Mouse (Mus musculus): ENCODE measurements around the gene Cpne5.
"Not testable (repeated sequence)": the region's sequence is repeated elsewhere in the genome, so short reads cannot be mapped to it uniquely, and the experiment has no call there.

Gene Cpne5

DNA sequence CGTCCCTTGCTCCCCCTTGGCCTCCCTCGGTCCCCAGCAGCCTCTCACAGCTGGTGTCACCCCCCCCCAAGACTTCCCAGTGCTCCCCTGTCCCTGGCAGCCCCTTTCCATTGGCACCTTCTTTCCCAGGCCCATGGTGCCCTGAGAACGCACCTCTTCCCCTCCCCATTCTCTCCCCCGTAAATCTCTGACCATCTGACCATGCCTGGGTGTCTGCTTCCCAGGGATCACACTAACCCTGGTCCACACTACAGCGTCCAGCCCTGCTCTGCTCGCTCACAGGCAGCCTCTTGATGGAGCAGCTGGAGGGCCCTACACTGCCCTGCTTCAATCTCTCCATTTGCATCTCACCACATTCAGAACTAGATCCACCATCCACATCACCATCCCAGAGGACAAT lies 18.5 kb upstream of the Cpne5 start:
- DNase-seq, result no peak

GRCm38 (mm10) chr17:29254784-29255183 lies 16.8 kb upstream of the Cpne5 start:
- DNase-seq, result not testable (repeated sequence)

DNA sequence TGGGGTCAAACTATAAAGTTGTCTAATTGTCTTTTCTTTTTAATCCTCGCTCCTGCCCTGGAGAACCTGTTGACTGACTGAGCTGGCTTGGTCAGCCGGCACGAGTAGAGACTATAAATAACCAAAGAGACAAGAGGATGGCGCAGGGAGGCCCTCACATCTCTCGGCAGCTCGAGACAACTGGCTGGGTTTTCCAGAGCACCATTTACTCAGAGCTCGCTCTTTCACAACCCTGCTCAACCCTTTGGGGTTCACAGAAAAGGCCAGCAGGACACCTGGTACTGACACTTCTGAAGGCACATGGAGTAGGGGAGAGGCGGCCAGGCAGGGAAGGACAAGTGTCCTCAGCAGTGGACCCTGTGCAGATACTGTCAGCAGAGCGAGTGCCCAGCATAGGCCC lies 15.7 kb upstream of the Cpne5 start:
- no peak for DNase-seq

GRCm38 (mm10) chr17:29253236-29253635 lies 15.3 kb upstream of the Cpne5 start:
- DNase-seq, result no peak

DNA sequence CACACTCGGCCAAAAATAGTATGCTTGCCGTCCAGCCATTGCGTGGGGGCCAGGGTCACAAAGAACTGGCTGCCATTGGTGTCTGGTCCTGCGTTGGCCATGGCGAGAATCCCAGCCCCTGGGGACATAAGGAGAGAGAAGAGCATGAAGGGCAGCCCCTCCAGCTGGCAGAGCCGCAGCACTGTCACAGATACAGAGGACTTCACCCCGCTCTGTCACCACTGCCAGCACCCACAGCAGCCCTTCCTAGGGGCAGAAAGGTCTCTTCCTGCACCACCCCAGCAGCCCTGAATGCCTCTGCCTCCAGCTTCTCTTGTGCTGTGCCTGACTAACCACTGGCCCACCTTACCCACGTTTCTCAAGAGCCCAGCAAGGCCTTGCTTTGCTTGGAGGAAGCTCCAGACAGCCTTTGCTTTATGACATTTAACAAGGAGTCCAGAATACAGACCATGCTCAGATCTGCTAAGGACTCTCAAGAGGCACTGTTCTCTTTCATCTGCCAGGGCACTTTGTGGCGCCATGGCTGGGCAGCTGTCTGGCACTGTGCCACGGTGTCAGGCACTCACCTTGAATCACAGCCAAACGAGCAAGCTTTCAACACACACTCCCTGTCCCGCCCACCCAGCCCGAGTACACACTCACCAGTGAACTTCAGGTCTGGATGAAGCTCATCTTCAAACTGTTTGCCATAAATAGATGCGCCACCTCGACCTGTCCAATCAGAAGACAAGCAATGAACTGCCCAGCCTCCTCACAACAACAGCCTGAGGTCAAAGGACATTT lies 13.8 kb upstream of the Cpne5 start:
- peak; percentile 84 for DNase-seq

DNA sequence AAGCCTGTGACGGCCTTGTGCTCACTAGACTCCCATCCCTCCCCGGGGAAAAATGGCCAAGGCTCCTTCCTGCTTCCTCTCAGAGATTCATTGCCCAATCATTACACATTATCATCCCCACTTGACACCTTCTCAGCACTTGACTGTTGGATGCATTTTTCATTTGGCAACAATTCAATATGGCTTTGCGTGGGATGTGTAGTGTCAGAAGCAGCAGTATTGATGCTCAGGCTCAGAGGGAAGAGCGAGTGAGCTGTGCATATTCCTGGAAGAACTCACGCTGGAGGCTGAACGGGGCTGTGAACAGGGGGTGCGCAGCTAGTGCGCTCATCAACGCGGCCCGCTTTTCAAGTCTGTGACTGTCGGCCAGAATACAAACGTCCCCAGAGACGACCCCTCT lies 13.0 kb upstream of the Cpne5 start:
- DNase-seq, result not testable (repeated sequence)

- peak; percentile 71 for DNase-seq
Measured at GRCm38 (mm10) chr17:29249512-29249911, 11.5 kb upstream of the Cpne5 start.

DNA sequence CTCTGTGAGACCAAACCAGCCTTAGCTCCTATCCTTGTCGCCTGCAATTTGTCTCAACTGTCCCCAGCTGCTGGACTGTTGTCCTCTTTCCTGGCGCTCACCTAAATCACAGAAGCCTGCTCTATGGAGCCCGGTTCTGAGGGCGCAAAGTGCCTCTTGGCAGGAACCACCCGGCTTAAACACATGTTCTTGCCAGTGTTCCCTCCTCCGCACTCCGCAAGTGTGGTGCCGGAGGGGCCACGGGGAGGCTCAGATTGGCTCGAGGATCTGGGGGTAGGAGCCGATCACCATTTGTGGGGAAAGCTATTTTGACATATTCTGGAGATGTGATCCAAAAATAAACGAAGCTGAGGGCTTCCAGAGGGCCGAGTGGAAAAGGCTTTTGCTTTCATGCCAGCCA lies 9.9 kb upstream of the Cpne5 start:
- DNase-seq, result no peak

DNA sequence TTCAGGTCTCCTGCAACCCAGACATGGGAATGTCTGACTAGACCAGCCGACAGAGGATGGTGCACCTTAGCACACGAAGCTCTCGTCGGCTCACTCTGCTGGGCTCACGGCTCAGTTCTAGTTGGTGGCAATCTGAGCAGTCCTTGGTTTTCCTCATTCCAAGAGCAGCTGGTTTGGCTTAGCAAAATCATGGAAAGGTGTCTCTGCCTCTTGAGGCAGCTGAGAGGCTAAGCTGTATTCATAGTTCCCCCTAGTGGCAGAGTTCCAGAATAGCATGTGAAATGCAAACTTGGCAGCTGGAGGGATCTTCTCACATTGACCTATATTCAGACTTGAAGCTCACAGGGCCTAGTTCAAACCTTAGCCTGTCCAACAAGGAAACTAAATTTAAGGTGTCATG lies 8.6 kb upstream of the Cpne5 start:
- DNase-seq, result no peak

GRCm38 (mm10) chr17:29245725-29246124 lies 7.8 kb upstream of the Cpne5 start:
- DNase-seq, result no peak

GRCm38 (mm10) chr17:29244912-29245311 lies 6.9 kb upstream of the Cpne5 start:
- DNase-seq, result no peak

DNA sequence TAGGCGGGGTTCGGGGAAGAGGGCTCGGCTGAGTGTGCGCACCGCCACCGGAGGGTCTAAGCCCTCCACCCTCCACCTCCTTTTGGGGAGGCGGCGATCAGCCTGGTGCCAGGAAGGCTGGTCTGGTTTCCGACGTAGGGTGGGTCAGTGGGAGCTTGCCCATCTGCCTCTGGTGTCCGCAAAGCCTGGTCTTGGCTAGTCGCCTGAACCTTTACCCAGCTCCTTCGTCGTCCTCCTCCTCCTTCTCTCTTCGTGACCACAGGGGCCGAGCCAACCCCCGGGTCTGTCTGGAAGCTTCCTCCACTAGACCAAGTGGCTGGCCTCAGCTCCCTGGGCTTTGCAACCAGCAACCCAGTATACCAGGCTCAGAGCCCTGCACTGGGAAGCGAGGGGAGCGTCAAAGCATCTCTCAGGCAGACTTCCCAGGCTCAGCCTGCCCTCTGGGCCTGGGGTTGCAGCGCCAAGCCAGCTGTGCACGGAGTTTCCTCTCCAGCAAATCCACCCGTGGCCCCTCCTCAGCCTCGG lies 516 bp upstream of the Cpne5 start:
- no peak for DNase-seq

DNA sequence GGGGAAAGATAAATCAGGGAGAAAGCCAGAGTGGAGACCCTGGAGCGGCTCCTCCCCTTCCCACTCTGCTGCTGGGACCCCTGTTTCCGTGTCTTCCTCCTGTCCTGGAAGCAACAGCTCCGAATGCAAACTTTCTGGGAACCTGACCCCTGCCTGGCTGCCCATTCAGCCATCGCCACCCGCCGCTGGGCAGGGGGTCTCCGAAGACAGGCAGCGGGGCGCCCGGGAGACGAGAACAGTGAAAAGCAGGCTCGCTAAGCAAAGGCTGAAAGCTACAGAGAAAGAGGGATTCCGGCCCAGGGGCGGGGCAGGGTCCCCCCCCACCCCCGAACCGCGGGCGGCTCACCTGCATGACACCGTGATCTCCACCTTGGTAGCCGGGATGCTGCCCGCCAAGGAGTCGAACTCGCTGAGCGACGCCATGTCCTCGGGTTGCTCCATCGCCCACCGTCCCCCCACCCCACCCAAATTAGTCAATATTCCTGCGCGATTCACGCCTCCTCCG lies 648 bp downstream of the Cpne5 start:
- no peak for DNase-seq

- DNase-seq, result no peak
Measured at GRCm38 (mm10) chr17:29236111-29236510, 1.9 kb downstream of the Cpne5 start.

DNA sequence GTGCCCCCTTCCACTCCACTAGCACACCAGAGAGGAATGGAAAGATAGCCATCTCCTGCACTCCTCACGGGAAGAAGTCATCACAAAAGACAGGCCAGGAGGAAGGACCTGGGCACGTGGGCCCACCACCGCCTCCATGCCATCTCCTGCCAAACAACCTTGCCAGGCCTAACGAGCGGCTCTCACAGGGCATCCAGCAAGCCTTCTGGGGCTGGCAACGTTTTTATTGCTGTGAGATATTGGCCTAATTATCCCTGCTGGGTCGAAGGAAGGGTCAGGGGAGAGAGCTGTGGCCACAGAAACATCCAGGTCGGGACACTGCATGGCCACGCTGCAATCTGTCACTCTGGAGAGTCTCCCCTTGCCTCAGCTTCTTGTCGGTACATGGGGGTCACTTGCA lies 6.9 kb downstream of the Cpne5 start:
- DNase-seq, result no peak

DNA sequence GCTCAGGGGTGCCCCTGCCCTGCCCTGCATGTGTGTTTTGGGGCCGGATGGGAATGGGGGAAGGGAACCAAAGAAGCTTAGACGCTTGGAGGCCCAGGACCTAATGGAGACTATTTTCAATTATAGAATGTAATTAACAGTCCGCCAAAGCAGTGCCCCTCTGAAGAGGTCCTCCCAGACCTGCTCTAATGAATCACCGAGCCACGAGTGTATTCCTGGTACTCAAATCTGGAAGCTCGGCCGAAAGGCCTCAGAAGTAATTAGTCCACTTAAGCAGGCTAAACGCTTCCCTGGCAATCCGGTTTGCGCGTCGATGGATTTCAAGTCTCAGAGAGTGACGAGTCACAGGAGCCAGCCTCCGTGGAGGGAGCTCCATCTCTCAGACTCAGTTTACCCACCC lies 17.3 kb downstream of the Cpne5 start:
- no peak for DNase-seq

DNA sequence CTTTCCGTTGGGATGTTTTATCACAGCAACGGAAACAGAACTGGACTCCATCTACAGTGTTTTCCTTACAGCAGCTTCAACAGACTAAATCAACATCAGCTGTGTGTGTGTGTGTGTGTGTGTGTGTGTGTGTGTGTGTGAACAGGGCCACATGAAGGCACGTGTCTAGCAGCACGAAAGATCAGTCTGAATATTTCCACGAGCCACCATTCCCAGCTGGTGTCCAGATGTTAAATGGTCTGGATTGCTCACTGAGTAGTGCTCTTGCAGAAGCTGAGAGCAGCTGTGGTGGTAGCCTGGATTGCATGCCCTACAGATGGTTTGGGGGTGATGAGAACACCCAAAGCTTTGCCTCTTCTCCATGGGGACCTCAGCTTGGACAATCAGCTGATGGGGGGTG lies 19.9 kb downstream of the Cpne5 start:
- DNase-seq, result no peak

DNA sequence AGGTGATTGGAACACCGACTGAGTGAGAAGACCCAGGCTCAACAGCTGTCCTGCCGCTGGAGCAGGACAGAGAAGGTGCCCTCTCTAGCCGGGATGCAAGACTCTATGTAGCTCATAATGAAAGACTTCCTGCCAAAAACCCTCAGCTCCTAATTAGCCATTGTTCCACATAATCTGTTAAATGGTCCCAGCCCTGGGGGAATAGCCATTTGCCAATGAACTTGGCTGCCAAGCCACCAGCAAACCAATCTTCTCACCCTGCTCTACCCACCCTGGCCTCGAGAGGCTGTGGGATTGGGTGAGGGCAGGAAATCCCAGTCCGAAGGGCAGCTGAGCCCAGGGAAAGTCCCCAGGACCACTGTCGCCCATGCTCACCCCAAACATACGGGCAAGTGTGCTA lies 21.9 kb downstream of the Cpne5 start:
- DNase-seq, result no peak

GRCm38 (mm10) chr17:29214655-29215054 lies 23.3 kb downstream of the Cpne5 start:
- DNase-seq, result no peak

GRCm38 (mm10) chr17:29214193-29214456 lies 23.8 kb downstream of the Cpne5 start:
- no peak for DNase-seq

GRCm38 (mm10) chr17:29213381-29214192 lies 24.4 kb downstream of the Cpne5 start:
- DNase-seq, result no peak

DNA sequence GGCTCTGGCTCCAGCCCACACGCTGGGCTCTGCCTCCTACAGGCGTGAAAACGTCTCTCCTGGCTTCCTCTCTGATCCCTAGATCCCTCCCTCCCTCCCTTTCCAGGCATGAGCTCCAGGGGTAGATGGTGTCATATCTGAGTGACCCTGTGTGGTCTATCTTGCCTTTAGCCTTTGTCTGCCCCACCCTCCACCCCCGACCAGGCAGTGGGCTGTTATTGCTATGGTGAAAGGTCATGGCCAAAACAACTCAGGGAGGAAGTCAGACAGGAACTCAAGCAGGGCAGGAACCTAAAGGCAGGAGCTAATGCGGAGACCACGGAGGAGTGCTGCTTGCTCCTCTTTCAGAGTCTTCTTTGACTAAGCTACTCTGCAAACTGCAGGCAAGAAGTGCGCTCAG lies 26.1 kb downstream of the Cpne5 start:
- DNase-seq, result no peak

GRCm38 (mm10) chr17:29210037-29210436 lies 27.9 kb downstream of the Cpne5 start:
- DNase-seq, result no peak

GRCm38 (mm10) chr17:29206052-29206451 lies 31.9 kb downstream of the Cpne5 start:
- DNase-seq, result no peak

Measured in kidney, adult 18-20 months (tissue).